Mouse (Mus musculus) brain, embryonic 14.5 days (tissue): ENCODE results near the gene Pdxdc1.

Experiments
- CTCF ChIP-seq: fragments of 200-500 bp; IDR thresholded peaks from 2 replicates; pipeline ENCODE4 v1.5.1; 2012; ENCODE audit warnings: inconsistent platforms, mild to moderate bottlenecking, moderate library complexity, borderline replicate concordance; ENCODE audit not compliant: insufficient read depth, insufficient read length; ENCODE audit errors: extremely low read depth
- POLR2A ChIP-seq: fragments of 200-500 bp; IDR thresholded peaks from 2 replicates; pipeline ENCODE4 v1.6.1; 2012; ENCODE audit warnings: mild to moderate bottlenecking, inconsistent platforms, borderline replicate concordance; ENCODE audit not compliant: poor library complexity, insufficient read depth, insufficient read length, severe bottlenecking; ENCODE audit errors: extremely low read depth

DNA sequence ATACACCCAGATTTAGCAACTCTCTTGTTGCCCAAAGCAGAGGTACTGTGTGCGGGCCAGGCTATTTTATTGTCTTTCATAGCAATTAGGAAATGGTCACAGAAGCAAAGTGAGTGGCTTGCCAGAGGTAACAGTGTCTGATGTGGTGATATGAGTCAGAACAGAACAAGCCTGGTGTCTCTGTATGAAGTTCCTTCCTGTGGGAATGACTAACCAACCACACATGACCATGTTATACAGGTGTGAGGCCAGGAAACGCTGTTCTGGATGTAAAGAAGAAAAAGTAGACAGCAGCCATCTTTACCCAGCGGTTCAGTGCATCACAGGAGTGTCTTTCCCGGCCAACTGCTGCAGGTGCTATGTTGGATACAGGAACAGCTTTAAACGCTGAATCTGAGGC is 57.9 kb downstream of the Pdxdc1 start:
- no peak for TF ChIP-seq CTCF
- no peak for TF ChIP-seq POLR2A
